Mouse (Mus musculus): ENCODE results near the gene Nrxn1. TPM values are rescaled to one million over a fixed set of nuclear protein-coding genes. Genes with fewer than 3 reads are reported as not detected.
"Not testable (repeated sequence)": the region's sequence is repeated elsewhere in the genome, so short reads cannot be mapped to it uniquely, and the experiment has no call there.

The Nrxn1 gene
- polyA plus RNA-seq, 1 experiment from 2014 or later: 2.0 TPM

DNA sequence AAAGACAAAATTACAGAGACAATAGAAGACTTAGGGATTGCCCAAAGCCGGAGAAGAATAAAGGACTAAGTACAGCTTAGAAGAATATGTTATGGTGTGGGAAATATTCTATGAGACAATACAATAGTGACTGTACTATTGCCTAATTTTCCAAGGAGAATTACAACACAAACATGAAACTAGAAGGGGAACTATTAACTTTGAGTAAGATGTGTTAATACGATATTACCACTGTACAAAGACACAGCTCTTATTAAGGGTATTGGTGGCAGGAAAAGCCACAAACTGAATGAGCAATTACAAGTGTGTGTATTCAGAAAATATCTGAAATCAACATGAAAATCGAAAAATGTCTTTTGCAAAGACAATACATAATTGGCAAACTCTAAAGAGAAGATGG is 853.9 kb downstream of the Nrxn1 start:
- Histone ChIP-seq H3K4me2 (ENCODE audit: low read length) (no peak overlapping the region), H3K4me1 (ENCODE audit: control insufficient read depth in 2 of 2, insufficient read depth in 2 of 2, low read length in 2 of 2) (no peaks in the 10 kb centered on the region), H3K36me3 (ENCODE audit: control insufficient read depth, insufficient read depth, low read length) (no peaks in the 10 kb centered on the region), H3K27me3 (ENCODE audit: control insufficient read depth, insufficient read depth, low read length) (no peaks in the 10 kb centered on the region), H3K9ac (ENCODE audit: low read length) (no peak overlapping the region), H3K4me3 (ENCODE audit: control insufficient read depth in 1 of 2, insufficient read depth in 1 of 2, low read depth in 1 of 2, low read length in 2 of 2) (no peak overlapping the region), H3K27ac (replicated peaks in 1 of 2; ENCODE audit: control insufficient read depth in 1 of 2, insufficient read depth in 1 of 2, low read depth in 2 of 2, low read length in 2 of 2) (no peak overlapping the region), H3K9me3 (ENCODE audit: control insufficient read depth, low read length) (no peaks in the 10 kb centered on the region)
- 76% methylated on average over 3 of the region's 3 CpGs for WGBS
- no peak for ATAC-seq (ENCODE audit: insufficient number of reproducible peaks, insufficient read depth, low FRiP score, low read depth)

DNA sequence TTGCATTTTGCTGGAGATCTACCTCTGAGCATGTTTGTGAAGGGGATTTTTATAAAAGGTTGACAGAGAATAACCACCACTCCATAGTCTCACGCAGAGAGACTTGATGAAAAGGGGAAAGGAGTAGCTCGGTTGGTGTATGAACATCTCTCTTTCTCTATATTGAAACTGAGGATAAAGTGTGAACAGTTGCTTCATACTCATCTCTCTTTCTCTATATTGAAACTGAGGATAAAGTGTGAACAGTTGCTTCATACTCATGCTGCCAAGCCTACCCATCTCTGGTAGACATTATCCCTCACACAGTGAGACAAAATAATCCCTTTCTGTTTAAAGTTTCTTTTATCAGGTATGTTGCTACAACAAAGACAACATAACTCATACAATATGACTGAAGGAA is 854.4 kb downstream of the Nrxn1 start:
- Histone ChIP-seq H3K27me3 (ENCODE audit: control insufficient read depth, insufficient read depth, low read length) (no peaks in the 10 kb centered on the region), H3K4me1 (ENCODE audit: control insufficient read depth in 2 of 2, insufficient read depth in 2 of 2, low read length in 2 of 2) (no peaks in the 10 kb centered on the region), H3K9me3 (ENCODE audit: control insufficient read depth, low read length) (no peaks in the 10 kb centered on the region), H3K4me3 (ENCODE audit: control insufficient read depth in 1 of 2, insufficient read depth in 1 of 2, low read depth in 1 of 2, low read length in 2 of 2) (no peak overlapping the region), H3K9ac (ENCODE audit: low read length) (no peak overlapping the region), H3K4me2 (ENCODE audit: low read length) (no peak overlapping the region), H3K36me3 (ENCODE audit: control insufficient read depth, insufficient read depth, low read length) (no peaks in the 10 kb centered on the region), H3K27ac (replicated peaks in 1 of 2; ENCODE audit: control insufficient read depth in 1 of 2, insufficient read depth in 1 of 2, low read depth in 2 of 2, low read length in 2 of 2) (no peak overlapping the region)
- ATAC-seq (ENCODE audit: insufficient number of reproducible peaks, insufficient read depth, low FRiP score, low read depth): no peak
- 84% methylated on average over 2 of the region's 2 CpGs for WGBS

DNA sequence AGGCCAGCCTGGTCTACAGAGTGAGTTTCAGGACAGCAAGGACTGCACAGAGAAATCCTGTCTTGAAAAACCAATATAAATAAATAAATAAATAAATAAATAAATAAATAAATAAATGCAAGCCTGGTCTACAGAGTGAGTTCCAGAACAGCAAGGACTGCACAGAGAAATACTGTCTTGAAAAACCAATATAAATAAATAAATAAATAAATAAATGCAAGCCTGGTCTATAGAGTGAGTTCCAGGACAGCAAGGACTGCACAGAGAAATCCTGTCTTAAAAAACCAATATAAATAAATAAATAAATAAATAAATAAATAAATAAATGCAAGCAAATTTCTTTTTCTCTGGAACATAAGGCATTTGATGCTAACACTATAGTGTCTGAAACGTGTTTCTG is 857.2 kb downstream of the Nrxn1 start:
- H3K4me2 ChIP-seq (ENCODE audit: low read length): not testable (repeated sequence)

DNA sequence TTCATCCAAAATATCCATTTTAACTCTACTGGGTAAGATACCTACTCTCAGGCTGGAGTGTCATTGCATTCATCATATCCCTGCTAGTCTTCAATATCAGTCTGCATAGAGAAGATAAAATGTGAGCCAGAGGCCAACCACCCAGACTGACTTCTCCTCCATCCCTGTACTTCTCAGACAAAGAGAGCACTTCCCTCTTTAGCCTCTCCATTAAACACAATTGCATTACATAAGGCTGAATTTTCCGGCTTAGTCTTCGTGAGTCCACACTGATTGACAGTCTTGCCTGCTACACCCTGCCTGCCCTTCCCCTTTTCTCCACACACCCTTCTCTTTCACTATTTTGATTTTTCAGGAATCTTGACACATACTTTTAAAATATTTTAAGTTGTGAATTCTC is 858.1 kb downstream of the Nrxn1 start:
- ATAC-seq (ENCODE audit: insufficient number of reproducible peaks, insufficient read depth, low FRiP score, low read depth): no peak
- H3K4me1 ChIP-seq (ENCODE audit: control insufficient read depth in 2 of 2, insufficient read depth in 2 of 2, low read length in 2 of 2): no peaks in the 10 kb centered on the region
- no peak overlapping the region for H3K4me3 ChIP-seq (ENCODE audit: control insufficient read depth in 1 of 2, insufficient read depth in 1 of 2, low read depth in 1 of 2, low read length in 2 of 2)
- H3K4me2 ChIP-seq (ENCODE audit: low read length): no peak overlapping the region
- 74% methylated on average over 2 of the region's 2 CpGs for WGBS
- H3K27me3 ChIP-seq (ENCODE audit: control insufficient read depth, insufficient read depth, low read length): no peaks in the 10 kb centered on the region
- H3K36me3 ChIP-seq (ENCODE audit: control insufficient read depth, insufficient read depth, low read length): no peaks in the 10 kb centered on the region
- H3K9ac ChIP-seq (ENCODE audit: low read length): no peak overlapping the region
- no peaks in the 10 kb centered on the region for H3K9me3 ChIP-seq (ENCODE audit: control insufficient read depth, low read length)
- H3K27ac ChIP-seq (replicated peaks in 1 of 2; ENCODE audit: control insufficient read depth in 1 of 2, insufficient read depth in 1 of 2, low read depth in 2 of 2, low read length in 2 of 2): no peak overlapping the region

More for the DNA sequence above, 857.2 kb downstream of the Nrxn1 start:
- H3K9ac ChIP-seq (ENCODE audit: low read length); H3K4me3 ChIP-seq (ENCODE audit: control insufficient read depth in 1 of 2, insufficient read depth in 1 of 2, low read depth in 1 of 2, low read length in 2 of 2); H3K9me3 ChIP-seq (ENCODE audit: control insufficient read depth, low read length); H3K36me3 ChIP-seq (ENCODE audit: control insufficient read depth, insufficient read depth, low read length); H3K27ac ChIP-seq (replicated peaks in 1 of 2; ENCODE audit: control insufficient read depth in 1 of 2, insufficient read depth in 1 of 2, low read depth in 2 of 2, low read length in 2 of 2); H3K4me1 ChIP-seq (ENCODE audit: control insufficient read depth in 2 of 2, insufficient read depth in 2 of 2, low read length in 2 of 2); H3K27me3 ChIP-seq (ENCODE audit: control insufficient read depth, insufficient read depth, low read length); ATAC-seq (ENCODE audit: insufficient number of reproducible peaks, insufficient read depth, low FRiP score, low read depth): not testable (repeated sequence)
- 78% methylated on average over 1 of the region's 1 CpGs for WGBS

DNA sequence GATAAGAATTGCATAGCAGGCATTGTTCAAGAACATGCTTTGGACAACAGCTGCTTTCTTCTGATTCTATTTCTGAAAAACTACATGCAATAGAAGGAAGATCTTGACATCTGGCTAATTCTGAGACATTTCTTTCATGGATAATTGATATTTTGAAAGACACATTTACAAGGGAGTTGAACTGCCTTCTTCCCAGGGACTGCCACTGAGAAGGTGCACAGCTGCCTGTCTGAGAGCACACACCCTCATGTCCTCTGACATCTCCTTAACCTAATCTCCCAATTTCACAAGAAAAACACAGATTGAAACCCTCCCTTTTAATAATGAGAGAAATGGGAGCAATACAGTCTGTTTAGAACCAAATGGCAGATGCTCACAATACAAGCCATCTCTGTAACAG is 884.3 kb downstream of the Nrxn1 start:
- Histone ChIP-seq H3K4me3 (ENCODE audit: control insufficient read depth in 1 of 2, insufficient read depth in 1 of 2, low read depth in 1 of 2, low read length in 2 of 2) (no peak overlapping the region), H3K9ac (ENCODE audit: low read length) (no peak overlapping the region), H3K4me1 (ENCODE audit: control insufficient read depth in 2 of 2, insufficient read depth in 2 of 2, low read length in 2 of 2) (no peaks in the 10 kb centered on the region), H3K27ac (replicated peaks in 1 of 2; ENCODE audit: control insufficient read depth in 1 of 2, insufficient read depth in 1 of 2, low read depth in 2 of 2, low read length in 2 of 2) (no peak overlapping the region), H3K27me3 (ENCODE audit: control insufficient read depth, insufficient read depth, low read length) (no peaks in the 10 kb centered on the region), H3K9me3 (ENCODE audit: control insufficient read depth, low read length) (no peaks in the 10 kb centered on the region), H3K4me2 (ENCODE audit: low read length) (no peak overlapping the region), H3K36me3 (ENCODE audit: control insufficient read depth, insufficient read depth, low read length) (no peaks in the 10 kb centered on the region)
- ATAC-seq (ENCODE audit: insufficient number of reproducible peaks, insufficient read depth, low FRiP score, low read depth): no peak

DNA sequence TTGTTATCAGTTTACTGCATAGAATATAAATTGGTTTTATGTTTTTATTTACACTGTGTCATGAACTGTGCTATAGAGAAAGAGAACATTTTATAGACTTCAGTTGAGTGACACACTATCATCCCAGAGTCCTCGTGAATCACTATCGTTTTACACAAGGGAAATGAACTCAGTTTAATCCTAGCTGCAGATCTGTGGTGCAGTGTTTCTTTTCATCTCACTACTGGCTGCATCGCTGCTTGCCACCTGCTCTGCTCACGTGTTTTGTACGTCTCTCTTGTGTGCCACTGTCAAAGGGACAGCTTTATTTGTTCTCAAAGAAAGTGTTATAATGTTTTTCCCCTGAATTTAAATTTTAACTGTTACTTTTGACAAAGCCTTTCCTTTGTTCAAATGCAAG is 885.3 kb downstream of the Nrxn1 start:
- no peak for ATAC-seq (ENCODE audit: insufficient number of reproducible peaks, insufficient read depth, low FRiP score, low read depth)
- 69% methylated on average over 5 of the region's 5 CpGs for WGBS
- Histone ChIP-seq H3K4me1 (ENCODE audit: control insufficient read depth in 2 of 2, insufficient read depth in 2 of 2, low read length in 2 of 2) (no peaks in the 10 kb centered on the region), H3K9ac (ENCODE audit: low read length) (no peak overlapping the region), H3K27ac (replicated peaks in 1 of 2; ENCODE audit: control insufficient read depth in 1 of 2, insufficient read depth in 1 of 2, low read depth in 2 of 2, low read length in 2 of 2) (no peak overlapping the region), H3K4me2 (ENCODE audit: low read length) (no peak overlapping the region), H3K36me3 (ENCODE audit: control insufficient read depth, insufficient read depth, low read length) (no peaks in the 10 kb centered on the region), H3K4me3 (ENCODE audit: control insufficient read depth in 1 of 2, insufficient read depth in 1 of 2, low read depth in 1 of 2, low read length in 2 of 2) (no peak overlapping the region), H3K9me3 (ENCODE audit: control insufficient read depth, low read length) (no peaks in the 10 kb centered on the region), H3K27me3 (ENCODE audit: control insufficient read depth, insufficient read depth, low read length) (no peaks in the 10 kb centered on the region)

DNA sequence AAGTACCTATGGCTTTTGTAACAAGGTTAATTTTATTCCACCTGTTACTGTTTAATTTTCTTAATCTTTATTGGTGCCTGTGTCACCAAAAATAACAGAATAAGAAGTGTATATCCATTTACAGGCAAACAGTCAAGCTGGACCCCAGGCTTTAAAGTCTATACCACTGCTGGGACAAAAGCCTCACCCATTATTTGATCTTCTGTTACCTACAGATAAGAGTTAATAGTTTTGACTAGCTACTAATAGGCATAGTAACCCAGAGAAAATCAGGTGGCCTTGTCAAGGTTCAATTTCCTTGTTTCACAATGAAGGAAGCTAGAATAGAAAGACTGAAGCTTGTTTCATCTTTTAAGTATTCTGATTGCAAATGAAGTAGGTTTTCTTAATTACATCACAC is 888.9 kb downstream of the Nrxn1 start:
- ATAC-seq (ENCODE audit: insufficient number of reproducible peaks, insufficient read depth, low FRiP score, low read depth): no peak
- no peak overlapping the region for H3K4me2 ChIP-seq (ENCODE audit: low read length)
- H3K9me3 ChIP-seq (ENCODE audit: control insufficient read depth, low read length): no peaks in the 10 kb centered on the region
- no peaks in the 10 kb centered on the region for H3K36me3 ChIP-seq (ENCODE audit: control insufficient read depth, insufficient read depth, low read length)
- no peak overlapping the region for H3K27ac ChIP-seq (replicated peaks in 1 of 2; ENCODE audit: control insufficient read depth in 1 of 2, insufficient read depth in 1 of 2, low read depth in 2 of 2, low read length in 2 of 2)
- H3K4me3 ChIP-seq (ENCODE audit: control insufficient read depth in 1 of 2, insufficient read depth in 1 of 2, low read depth in 1 of 2, low read length in 2 of 2): no peak overlapping the region
- H3K27me3 ChIP-seq (ENCODE audit: control insufficient read depth, insufficient read depth, low read length): no peaks in the 10 kb centered on the region
- no peak overlapping the region for H3K9ac ChIP-seq (ENCODE audit: low read length)
- H3K4me1 ChIP-seq (ENCODE audit: control insufficient read depth in 2 of 2, insufficient read depth in 2 of 2, low read length in 2 of 2): no peaks in the 10 kb centered on the region

DNA sequence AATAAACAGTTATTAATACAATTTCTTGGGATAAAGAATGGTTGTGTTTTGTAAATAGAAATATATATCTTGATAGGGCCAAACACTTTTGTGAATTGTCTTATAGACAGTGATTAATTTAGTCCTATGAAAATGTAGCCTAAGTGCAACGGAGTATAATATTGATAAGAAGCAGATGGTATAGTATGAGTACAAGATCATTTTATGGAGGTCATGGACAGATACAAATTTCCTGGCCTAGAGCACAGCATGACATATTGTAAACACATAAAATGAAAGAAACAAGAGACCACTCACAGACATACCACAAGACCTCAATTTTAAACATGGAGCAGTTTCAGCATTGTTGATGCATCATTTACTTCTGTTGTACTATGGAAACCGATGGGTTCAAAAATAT is 890.1 kb downstream of the Nrxn1 start:
- Histone ChIP-seq H3K4me2 (ENCODE audit: low read length) (no peak overlapping the region), H3K36me3 (ENCODE audit: control insufficient read depth, insufficient read depth, low read length) (no peaks in the 10 kb centered on the region), H3K27me3 (ENCODE audit: control insufficient read depth, insufficient read depth, low read length) (no peaks in the 10 kb centered on the region), H3K9ac (ENCODE audit: low read length) (no peak overlapping the region), H3K4me1 (ENCODE audit: control insufficient read depth in 2 of 2, insufficient read depth in 2 of 2, low read length in 2 of 2) (no peaks in the 10 kb centered on the region), H3K9me3 (ENCODE audit: control insufficient read depth, low read length) (no peaks in the 10 kb centered on the region), H3K27ac (replicated peaks in 1 of 2; ENCODE audit: control insufficient read depth in 1 of 2, insufficient read depth in 1 of 2, low read depth in 2 of 2, low read length in 2 of 2) (no peak overlapping the region), H3K4me3 (ENCODE audit: control insufficient read depth in 1 of 2, insufficient read depth in 1 of 2, low read depth in 1 of 2, low read length in 2 of 2) (no peak overlapping the region)
- no peak for ATAC-seq (ENCODE audit: insufficient number of reproducible peaks, insufficient read depth, low FRiP score, low read depth)
- WGBS: 77% methylated on average over 2 of the region's 2 CpGs

All from heart, embryonic 14.5 days (tissue).